Mouse (Mus musculus) heart, adult 2 months (tissue): ENCODE results near the gene Grik1.

ENCODE experiments used
- CTCF ChIP-seq: fragments of 200-600 bp; IDR thresholded peaks from 2 replicates; pipeline ENCODE4 v1.8.1; 2022; ENCODE audit warnings: antibody characterized with exemption, mild to moderate bottlenecking, moderate library complexity
- EP300 ChIP-seq: fragments of 200-500 bp; IDR thresholded peaks from 2 replicates; pipeline ENCODE4 v1.6.1; 2011; ENCODE audit warnings: low read depth, low read length, control low read depth; ENCODE audit not compliant: insufficient read depth
- POLR2A ChIP-seq: fragments of 200-500 bp; IDR thresholded peaks from 2 replicates; pipeline ENCODE4 v1.6.1; 2011; ENCODE audit warnings: mild to moderate bottlenecking, low read depth, low read length, control low read depth; ENCODE audit not compliant: insufficient read depth

- TF ChIP-seq POLR2A (no peak), CTCF (no peak), EP300 (no peak)
Observed at GRCm38 (mm10) chr16:87948122-87948521, 341.9 kb downstream of the Grik1 start.
